ENCODE assay signal across 12 mouse cellular contexts in genomic region chr12:106008348-106009050, GRCm38 (mm10). TPM values are rescaled to one million over a fixed set of nuclear protein-coding genes. Genes with fewer than 3 reads are reported as not detected.
A peak's percentile ranks its signal among the peaks of the same experiment; 100 is the strongest.
DNase-seq lines count a peak whose midpoint lies in the region; ATAC-seq and TF ChIP-seq lines count a peak whose summit lies in the region.
"Had no signal": no experiment of that assay in that cellular context is flagged by ENCODE, and none has a peak within 500 bp of the region (broad histone marks: within the 10 kb centered on the region; RNA-seq: fewer than 3 reads in every experiment).

No protein-coding gene starts in this region.

- 0 out of 2 replicates have a peak, but pooled peaks cover 5% of the 10 kb centered on the region for H3K4me1 ChIP-seq in heart, embryonic 11.5 days (ENCODE audit: control insufficient read depth, insufficient read depth, low read length)
- peaks cover 15% of the 10 kb centered on the region for H3K4me1 ChIP-seq in testis, adult 2 months (ENCODE audit: control insufficient read depth, insufficient read depth, low read length)

- DNase-seq in left cerebral cortex, adult 11 months (ENCODE audit: low spot score), result peak; percentile 56
- DNase-seq in left cerebral cortex, postnatal 4 days, result no peak
- DNase-seq in layer of hippocampus, postnatal 10 days (ENCODE audit: low spot score in 2 of 2), result peak; percentile 43 to 56
- no peak for DNase-seq in cerebellum, adult 11 months
- no peak for DNase-seq in thymus, postnatal 10 days (ENCODE audit: low spot score in 2 of 2)
- no peak for DNase-seq in urinary bladder, postnatal 14 days (ENCODE audit: low spot score)

- H3K27me3 ChIP-seq in heart, embryonic 11.5 days (ENCODE audit: control insufficient read depth, insufficient read depth, low read length), result no peaks in the 10 kb centered on the region
- H3K27me3 ChIP-seq in testis, adult 2 months (ENCODE audit: control insufficient read depth, insufficient read depth, low read length), result no peaks in the 10 kb centered on the region
- H3K27me3 ChIP-seq: forebrain, embryonic 15.5 days; intestine, embryonic 15.5 days; liver, embryonic 15.5 days had no signal

- no peak overlapping the region; the same call in 1 of the 2 replicates for H3K27ac ChIP-seq in heart, embryonic 11.5 days (ENCODE audit: low read depth, low read length)
- peak overlapping the region; percentile 68 for H3K27ac ChIP-seq in testis, adult 2 months (ENCODE audit: control insufficient read depth, insufficient read depth, low read depth, low read length)
- H3K27ac ChIP-seq: intestine, embryonic 15.5 days; liver, embryonic 15.5 days had no signal

- no peak overlapping the region for H3K4me3 ChIP-seq in heart, embryonic 11.5 days (ENCODE audit: low read depth, low read length)
- H3K4me3 ChIP-seq in testis, adult 2 months (ENCODE audit: control insufficient read depth, low read depth, low read length), result peak overlapping the region; percentile 22; the same call in 1 of the 2 replicates
- H3K4me3 ChIP-seq: forebrain, embryonic 15.5 days; intestine, embryonic 15.5 days; liver, embryonic 15.5 days had no signal

- TF ChIP-seq POLR2A in testis, adult 2 months (IDR thresholded peaks at IDR 0.05; ENCODE audit: control insufficient read depth, low read depth, low read length), result peak; percentile 64; the same call in 1 of the 2 replicates

- intact Hi-C loops in left cerebral cortex, postnatal 4 days (cut with DNase I), result no loop called here

- no peaks in the 10 kb centered on the region for H3K36me3 ChIP-seq in heart, embryonic 11.5 days (ENCODE audit: control insufficient read depth, insufficient read depth, low read length)
- H3K36me3 ChIP-seq in testis, adult 2 months (ENCODE audit: control insufficient read depth, insufficient read depth, low read length), result no peaks in the 10 kb centered on the region
- H3K36me3 ChIP-seq: forebrain, embryonic 15.5 days; intestine, embryonic 15.5 days had no signal

- H3K9ac ChIP-seq in heart, embryonic 11.5 days (ENCODE audit: low read depth, low read length), result no peak overlapping the region
- H3K9ac ChIP-seq: forebrain, embryonic 15.5 days; intestine, embryonic 15.5 days; liver, embryonic 15.5 days had no signal

- no peak for ATAC-seq in heart, embryonic 11.5 days (replicated peaks; ENCODE audit: insufficient number of reproducible peaks, low FRiP score, low TSS enrichment)
- ATAC-seq: activated CD4-positive, CD25-positive, alpha-beta regulatory T cell, adult 4 months; forebrain, embryonic 15.5 days; intestine, embryonic 15.5 days had no signal

- 0 out of 2 replicates have a peak, but pooled peaks cover 2% of the 10 kb centered on the region for H3K9me3 ChIP-seq in heart, embryonic 11.5 days (replicated peaks; ENCODE audit: control insufficient read depth, low read length)
- H3K9me3 ChIP-seq: forebrain, embryonic 15.5 days; intestine, embryonic 15.5 days; liver, embryonic 15.5 days had no signal

- H3K4me2 ChIP-seq in heart, embryonic 11.5 days, result peak overlapping the region; percentile 11; the same call in 1 of the 2 replicates
- H3K4me2 ChIP-seq: forebrain, embryonic 15.5 days; intestine, embryonic 15.5 days had no signal

- WGBS in heart, embryonic 11.5 days (ENCODE audit: insufficient replicate concordance), result 66% methylated on average over 22 of the region's 22 CpGs

- no peak for TF ChIP-seq CTCF in testis, adult 2 months (IDR thresholded peaks at IDR 0.05; ENCODE audit: control insufficient read depth, insufficient read depth, insufficient replicate concordance, low read depth, low read length)

RNA-seq across cellular contexts. Expression of gene Vrk1, which starts 1.5 kb away (rescaled TPM):
- total RNA-seq in left cerebral cortex, postnatal 4 days (2021), result 10 to 100 TPM; 22.7 to 24.9 TPM
- polyA plus RNA-seq in heart, embryonic 11.5 days (2014; fragmentation: Nextera tagmentation; extraction: Ambion mirVana), result 49.8 and 52.4 TPM in 2 replicates
- 10 to 100 TPM; 18.8 to 22.1 TPM for total RNA-seq in layer of hippocampus, postnatal 10 days (2021)
- polyA plus RNA-seq in testis, adult 2 months (2012; rRNA removed), result 9.2 and 11.6 TPM in 2 replicates

Comparison
In these comparisons a context has a peak if more than half of its experiments do, and no peak if none do; other contexts are left out.
1. DNase-seq: peak in left cerebral cortex, adult 11 months (single experiment) and layer of hippocampus, postnatal 10 days (2 of 2); none in left cerebral cortex, postnatal 4 days (single experiment), cerebellum, adult 11 months (single experiment), thymus, postnatal 10 days (0 of 2) and urinary bladder, postnatal 14 days (single experiment).